9 mouse cellular contexts compared by ENCODE assay signal in the genomic region with DNA sequence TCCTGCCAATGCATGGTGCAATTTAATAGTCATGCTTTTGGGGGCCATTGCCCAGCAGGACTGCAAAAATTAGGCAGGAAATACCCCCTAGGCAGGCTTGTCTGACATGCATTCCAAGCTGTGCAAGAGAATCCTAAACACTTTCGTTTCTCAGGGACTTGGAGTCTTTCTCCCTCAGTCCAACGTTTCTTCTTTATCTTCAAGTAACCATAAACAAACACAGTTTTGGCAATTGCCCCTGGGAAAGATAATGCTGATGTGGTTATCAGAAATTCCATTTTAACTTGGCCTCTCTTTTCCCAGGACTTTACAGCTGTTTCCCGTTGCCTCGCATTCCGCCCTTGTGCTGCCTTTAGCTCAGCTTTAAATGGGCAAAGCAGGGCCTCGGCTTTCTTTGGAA.
DNase-seq lines count a peak whose midpoint lies in the region; ATAC-seq and TF ChIP-seq lines count a peak whose summit lies in the region.
"Had no signal": no experiment of that assay in that cellular context is flagged by ENCODE, and none has a peak within 500 bp of the region (broad histone marks: within the 10 kb centered on the region; RNA-seq: fewer than 3 reads in every experiment).

No protein-coding gene starts in this region.

- no peaks in the 10 kb centered on the region for H3K9me3 ChIP-seq in lung, embryonic 14.5 days (ENCODE audit: low read depth, low read length)
- H3K9me3 ChIP-seq in heart, embryonic 11.5 days (replicated peaks; ENCODE audit: control insufficient read depth, low read length), result no peaks in the 10 kb centered on the region
- no peaks in the 10 kb centered on the region for H3K9me3 ChIP-seq in forebrain, embryonic 16.5 days (ENCODE audit: control insufficient read depth, low read length)

- H3K9ac ChIP-seq in lung, embryonic 14.5 days, result no peak overlapping the region
- H3K9ac ChIP-seq in heart, embryonic 11.5 days (ENCODE audit: low read depth, low read length), result 0 out of 2 replicates have a peak overlapping the region, but pooled peaks have one; percentile 16
- H3K9ac ChIP-seq in forebrain, embryonic 16.5 days (replicated peaks; ENCODE audit: low read depth, low read length), result no peak overlapping the region

- 14% methylated on average over 6 of the region's 6 CpGs for WGBS in lung, embryonic 14.5 days
- WGBS in lung, adult 2 months, result 23% methylated on average over 6 of the region's 6 CpGs
- WGBS in heart, embryonic 11.5 days (ENCODE audit: insufficient replicate concordance), result 9% methylated on average over 6 of the region's 6 CpGs
- 74% methylated on average over 6 of the region's 6 CpGs for WGBS in forebrain, embryonic 16.5 days

- TF ChIP-seq POLR2A in lung, adult 2 months (IDR thresholded peaks at IDR 0.05; ENCODE audit: borderline replicate concordance, extremely low read depth, low read depth, low read length), result no peak
- no peak for TF ChIP-seq POLR2A in myocyte (IDR thresholded peaks at IDR 0.05; ENCODE audit: insufficient read length, low read depth)

- peak; percentile 82; the same call in 1 of the 2 replicates for ATAC-seq in lung, embryonic 14.5 days (ENCODE audit: insufficient read depth)
- no peak for ATAC-seq in heart, embryonic 11.5 days (replicated peaks; ENCODE audit: insufficient number of reproducible peaks, low FRiP score, low TSS enrichment)
- ATAC-seq in forebrain, embryonic 16.5 days, result no peak

- no peak overlapping the region for H3ac ChIP-seq in myocyte (ENCODE audit: control insufficient read depth, insufficient read length)

- DNase-seq in lung, embryonic 14.5 days, result peak; percentile 91
- no peak for DNase-seq in lung, adult 2 months
- peak; percentile 18 to 37 for DNase-seq in kidney, postnatal 25 days
- DNase-seq in frontal cortex, postnatal 14 days (ENCODE audit: low spot score in 2 of 2), result no peak
- no peak for DNase-seq in thymus, postnatal 4 days
- DNase-seq: adrenal gland, adult 2 months had no signal

- H3K79me2 ChIP-seq in myocyte (ENCODE audit: control insufficient read depth, insufficient read depth), result no peaks in the 10 kb centered on the region

- TF ChIP-seq CTCF in lung, embryonic 14.5 days (IDR thresholded peaks at IDR 0.05; ENCODE audit: low read depth), result no peak
- TF ChIP-seq CTCF in lung, adult 2 months (IDR thresholded peaks at IDR 0.05; ENCODE audit: insufficient read depth, low read length), result no peak

- H3K27me3 ChIP-seq in lung, embryonic 14.5 days (ENCODE audit: insufficient read depth, low read length), result no peaks in the 10 kb centered on the region
- H3K27me3 ChIP-seq in heart, embryonic 11.5 days (ENCODE audit: control insufficient read depth, insufficient read depth, low read length), result no peaks in the 10 kb centered on the region
- H3K27me3 ChIP-seq in myocyte (ENCODE audit: control insufficient read depth, insufficient read depth, insufficient read length), result no peaks in the 10 kb centered on the region
- no peaks in the 10 kb centered on the region for H3K27me3 ChIP-seq in forebrain, embryonic 16.5 days (replicated peaks; ENCODE audit: control insufficient read depth, insufficient read depth, low read length)

- peak overlapping the region; percentile 86 for H3K27ac ChIP-seq in lung, embryonic 14.5 days (ENCODE audit: low read depth)
- H3K27ac ChIP-seq in heart, embryonic 11.5 days (ENCODE audit: low read depth, low read length), result peak overlapping the region; percentile 18
- H3K27ac ChIP-seq in forebrain, embryonic 16.5 days (ENCODE audit: low read length), result no peak overlapping the region

- no peak overlapping the region for H3K4me3 ChIP-seq in lung, embryonic 14.5 days (ENCODE audit: low read depth, low read length)
- no peak overlapping the region for H3K4me3 ChIP-seq in lung, adult 2 months (replicated peaks; ENCODE audit: extremely low read depth, low read depth, low read length)
- no peak overlapping the region for H3K4me3 ChIP-seq in heart, embryonic 11.5 days (ENCODE audit: low read depth, low read length)
- no peak overlapping the region for H3K4me3 ChIP-seq in myocyte
- H3K4me3 ChIP-seq in forebrain, embryonic 16.5 days (replicated peaks; ENCODE audit: low read length), result no peak overlapping the region

- H3K36me3 ChIP-seq in lung, embryonic 14.5 days (ENCODE audit: insufficient read depth), result no peaks in the 10 kb centered on the region
- no peaks in the 10 kb centered on the region for H3K36me3 ChIP-seq in heart, embryonic 11.5 days (ENCODE audit: control insufficient read depth, insufficient read depth, low read length)
- H3K36me3 ChIP-seq in myocyte (ENCODE audit: control insufficient read depth, insufficient read depth), result no peaks in the 10 kb centered on the region
- H3K36me3 ChIP-seq in forebrain, embryonic 16.5 days (ENCODE audit: control insufficient read depth, insufficient read depth), result no peaks in the 10 kb centered on the region

- H3K4me1 ChIP-seq in lung, embryonic 14.5 days (ENCODE audit: insufficient read depth), result peaks cover 12% of the 10 kb centered on the region
- peaks cover 2% of the 10 kb centered on the region; the same call in 1 of the 2 replicates for H3K4me1 ChIP-seq in lung, adult 2 months (ENCODE audit: control insufficient read depth, insufficient read depth, low read length)
- peaks cover 5% of the 10 kb centered on the region for H3K4me1 ChIP-seq in heart, embryonic 11.5 days (ENCODE audit: control insufficient read depth, insufficient read depth, low read length)
- peaks cover 5% of the 10 kb centered on the region; the same call in 1 of the 2 replicates for H3K4me1 ChIP-seq in forebrain, embryonic 16.5 days (replicated peaks; ENCODE audit: control insufficient read depth, insufficient read depth, low read length)

- H3K4me2 ChIP-seq in lung, embryonic 14.5 days, result peak overlapping the region; percentile 22; the same call in 1 of the 2 replicates
- H3K4me2 ChIP-seq in heart, embryonic 11.5 days, result peak overlapping the region; percentile 52
- H3K4me2 ChIP-seq in myocyte (ENCODE audit: low read depth), result peak overlapping the region; percentile 32
- H3K4me2 ChIP-seq in forebrain, embryonic 16.5 days (ENCODE audit: low read length), result no peak overlapping the region

TF ChIP-seq in myocyte, 11 proteins besides CTCF, POLR2A, EP300 and RAD21:
- no peak for TF ChIP-seq MYOG (IDR thresholded peaks at IDR 0.05; ENCODE audit: control insufficient read depth in 1 of 3, insufficient read depth in 1 of 3, insufficient read length in 2 of 3, low read depth in 2 of 3)

Comparison
In these comparisons a context has a peak if more than half of its experiments do, and no peak if none do; other contexts are left out.
1. DNase-seq: peak in lung, embryonic 14.5 days (single experiment) and kidney, postnatal 25 days (2 of 2); none in lung, adult 2 months (single experiment), frontal cortex, postnatal 14 days (0 of 2) and thymus, postnatal 4 days (single experiment).